Mouse (Mus musculus) heart, postnatal 14 days (tissue): ENCODE data around the gene Gm8439. TPM values are rescaled to one million over a fixed set of nuclear protein-coding genes. Genes with fewer than 3 reads are reported as not detected.
A peak's percentile ranks its signal among the peaks of the same experiment; 100 is the strongest.

Experiments used
- DNase-seq, 2 experiments: peaks; one replicate each; pipeline ENCODE4 v3.0.0; 2021 to 2022
- intact Hi-C: fragments of 180-260 bp; cut with DNase I; formaldehyde crosslinking; loops from one replicate; pipeline ENCODE4 v1.15.1; 2025
- total RNA-seq, 2 experiments: library from RNA; stranded (reverse); gene quantifications; 2 replicates each; pipeline ENCODE4 v1.2.3; 2021

Gm8439 gene
- total RNA-seq, 2 experiments from 2014 or later: not detected

DNA sequence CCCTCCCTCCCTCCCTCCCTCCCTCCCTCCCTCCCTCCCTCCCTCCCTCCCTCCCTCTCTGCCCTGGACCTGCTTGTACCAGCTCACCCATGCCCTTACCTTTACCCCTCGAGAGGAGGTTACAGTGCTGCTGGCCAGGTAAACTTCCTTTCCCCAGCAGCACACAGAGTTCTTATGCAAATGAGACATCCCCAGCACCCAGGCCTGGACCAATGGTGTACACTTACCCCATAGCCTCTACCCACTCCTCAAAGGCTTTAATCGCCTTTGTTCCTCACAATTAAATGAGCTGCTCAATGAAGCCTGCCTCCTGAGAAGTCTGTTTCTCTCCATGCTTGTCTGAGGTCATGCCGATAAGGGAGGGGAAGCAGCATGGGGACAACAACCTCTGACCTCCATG, 18.4 kb downstream of the Gm8439 start:
- intact Hi-C loops: no loop called here
- no peak for DNase-seq

DNA sequence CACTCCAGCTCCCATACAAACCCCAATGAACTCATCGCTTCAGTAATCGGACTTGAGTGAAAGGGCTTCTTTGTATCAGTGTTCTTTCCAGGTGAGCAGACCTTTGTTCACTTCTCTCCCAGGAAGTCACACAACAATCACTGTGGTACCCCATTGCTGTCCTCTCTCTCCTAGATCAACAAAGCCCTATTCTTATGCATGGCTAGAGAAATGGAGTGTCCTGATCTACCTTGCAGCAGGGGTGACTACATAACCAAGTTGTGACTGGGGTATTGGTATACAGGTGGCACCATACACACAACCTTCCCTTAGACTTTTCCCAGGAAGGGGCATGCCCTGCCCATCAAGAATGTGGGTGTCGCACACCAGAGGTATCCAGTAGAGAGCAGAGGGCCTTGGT, 22.5 kb downstream of the Gm8439 start:
- DNase-seq: no peak
- intact Hi-C loops: no loop called here

DNA sequence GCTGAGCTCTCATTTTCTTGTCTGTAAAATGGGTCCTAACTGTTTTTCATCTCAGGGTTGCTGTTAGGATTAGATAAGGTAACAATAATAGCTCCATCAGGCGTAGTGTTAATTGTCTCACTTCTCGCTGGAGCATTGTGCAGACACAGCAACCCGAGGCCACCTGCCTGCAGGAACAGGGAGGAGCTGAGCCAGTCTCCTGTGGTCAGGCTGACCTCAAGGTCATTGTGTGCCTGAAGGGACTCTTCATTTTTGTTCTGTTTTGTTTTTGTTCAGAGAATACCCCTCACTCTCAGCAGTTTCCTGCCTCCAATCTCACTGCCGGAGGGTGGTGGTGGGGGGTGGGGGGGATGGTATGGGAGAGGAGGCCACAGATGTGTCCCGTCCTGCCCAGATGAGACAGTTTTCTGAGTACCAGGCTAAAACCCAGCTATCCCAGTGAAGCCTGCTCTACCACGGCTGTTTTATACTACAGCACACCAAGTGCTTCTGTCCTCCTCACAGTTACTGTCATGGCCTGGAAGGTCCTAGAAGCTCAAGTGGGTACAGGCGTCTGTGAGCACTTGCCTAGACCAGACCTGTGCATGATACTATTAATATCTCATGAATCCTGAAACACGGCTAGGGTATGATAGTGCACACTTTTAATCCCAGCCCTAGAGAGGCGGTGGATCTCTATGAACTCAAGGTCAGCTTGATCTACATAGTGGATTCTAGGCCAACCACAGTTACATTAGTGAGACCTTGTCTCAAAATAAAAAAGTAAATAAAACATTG, 23.9 kb downstream of the Gm8439 start:
- intact Hi-C loops: no loop called here
- DNase-seq: peak; percentile 22 to 27

DNA sequence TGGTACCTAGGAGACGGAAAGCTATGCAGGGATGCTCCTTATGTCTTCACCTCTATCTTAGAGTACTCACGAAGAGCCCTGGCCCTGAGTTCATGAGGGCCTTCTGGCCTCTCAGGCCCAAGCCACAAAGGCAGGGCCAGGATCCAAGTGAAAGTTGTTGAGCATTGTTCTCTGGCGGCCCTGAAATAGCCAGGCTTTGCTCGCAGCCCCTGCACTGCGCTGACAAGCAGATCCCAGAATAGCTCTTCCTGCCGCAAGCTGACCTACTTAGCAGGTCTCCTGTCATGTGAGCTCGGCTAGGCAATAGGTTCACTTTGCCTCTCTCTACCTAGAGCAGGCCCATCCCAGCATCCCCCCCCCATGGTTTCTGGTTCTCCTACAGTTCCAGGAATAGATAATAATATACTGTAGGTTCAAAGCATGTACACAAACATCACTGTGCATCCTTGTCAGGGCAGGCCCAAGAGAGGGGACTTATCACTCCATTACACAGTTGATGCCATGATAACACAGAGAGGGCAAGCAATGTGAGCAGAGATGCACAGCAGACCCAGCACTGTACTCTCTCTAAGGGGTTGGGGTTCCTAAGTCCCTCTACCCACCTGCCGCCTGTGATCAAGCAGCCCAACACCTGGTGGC, 25.3 kb downstream of the Gm8439 start:
- intact Hi-C loops: no loop called here
- peak; percentile 73 to 79 for DNase-seq

DNA sequence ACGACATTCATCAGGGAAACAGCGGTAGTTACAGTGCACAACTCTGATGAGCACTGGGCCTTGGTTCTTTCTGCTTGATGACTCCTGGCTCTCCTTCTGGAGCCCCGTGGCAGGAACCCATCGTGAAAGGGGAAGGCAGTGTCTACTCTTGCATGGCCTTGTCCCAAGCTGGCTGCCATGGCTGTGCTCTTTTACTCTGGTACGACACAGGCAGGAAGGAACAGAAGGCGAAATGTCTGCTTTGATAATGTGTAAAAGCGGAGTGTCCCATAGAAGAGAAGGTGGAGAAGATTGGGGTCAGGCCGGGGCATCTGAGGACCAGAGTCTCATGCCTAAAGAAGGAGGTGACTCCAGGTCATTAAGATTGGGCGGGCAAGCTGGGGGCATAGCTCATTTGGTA, 26.1 kb downstream of the Gm8439 start:
- DNase-seq: peak in 1 of 2 experiments; percentile 10
- intact Hi-C loops: no loop called here

DNA sequence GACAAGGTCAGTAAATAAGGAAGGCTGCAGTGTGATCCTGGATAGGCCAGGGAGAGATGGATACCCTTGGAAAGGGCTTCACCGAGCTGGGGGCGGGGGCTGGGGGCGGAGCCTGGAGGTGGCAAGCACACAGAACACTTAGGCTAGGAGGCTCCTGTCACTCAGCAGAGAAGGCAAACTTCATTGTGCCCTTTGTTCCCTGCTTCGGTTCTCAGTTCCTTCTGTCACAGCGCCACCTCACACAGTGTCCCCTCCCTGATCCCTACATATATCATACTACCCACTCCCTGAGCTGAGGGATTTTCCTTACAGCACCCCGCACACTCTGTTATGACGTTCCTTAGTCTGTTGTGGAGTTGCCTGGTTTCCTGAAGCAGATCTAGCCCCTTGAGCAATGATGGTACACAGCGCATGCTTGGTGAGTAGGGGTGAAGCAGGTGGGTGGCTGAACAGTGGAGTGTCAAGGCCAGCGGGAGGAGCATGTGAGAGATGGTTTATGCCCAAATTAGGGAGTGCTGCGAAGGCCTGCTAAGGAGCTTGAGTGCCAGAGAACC, 27.1 kb downstream of the Gm8439 start:
- peak; percentile 39 to 66 for DNase-seq
- intact Hi-C loops: loop anchor here (2.0 kb wide), 1 partner anchor 53 kb away; no protein-coding TSS in a partner anchor

DNA sequence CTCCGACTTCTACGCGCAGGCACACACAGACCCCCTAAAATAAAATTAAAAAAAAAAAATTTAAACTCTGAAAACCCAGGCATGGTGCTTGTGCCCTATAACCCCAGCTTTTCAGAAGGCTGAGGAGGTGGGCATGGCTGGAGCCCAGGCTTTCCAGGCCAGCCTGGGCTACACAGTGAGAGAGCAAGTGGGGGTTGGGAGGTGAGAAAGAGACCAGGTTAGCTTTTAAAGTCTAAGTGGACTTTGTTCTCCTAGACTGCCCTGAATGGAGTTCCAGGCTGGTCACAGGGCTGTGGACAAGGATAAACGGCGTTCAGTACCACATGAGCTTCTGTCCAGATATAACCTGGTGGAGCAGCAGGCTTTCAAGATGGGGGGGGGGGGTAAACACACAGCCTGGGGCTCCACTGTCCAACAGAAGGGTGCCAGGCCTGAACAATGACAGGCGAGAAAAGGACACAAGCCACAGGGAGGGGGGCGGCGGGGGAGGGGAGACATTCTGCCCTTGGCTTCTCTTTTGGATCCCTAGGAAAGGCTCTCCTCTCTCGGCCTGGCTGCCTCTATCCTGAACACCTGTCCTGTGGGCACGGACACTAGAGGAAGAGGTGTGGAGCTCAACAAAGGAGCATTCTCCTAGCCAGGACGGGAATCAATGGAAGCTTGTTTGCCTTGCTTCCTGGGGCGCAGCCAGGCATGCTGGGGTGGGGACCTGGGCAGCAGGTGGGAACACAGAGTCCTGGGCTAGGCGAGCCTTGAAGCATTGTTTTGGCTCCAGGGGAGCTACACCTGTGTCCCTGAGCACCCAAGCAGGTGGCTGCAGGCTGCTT, 27.9 kb downstream of the Gm8439 start:
- intact Hi-C loops: loop anchor here (2.0 kb wide), 1 partner anchor 52 kb away; no protein-coding TSS in a partner anchor
- peak; percentile 14 to 29 for DNase-seq

DNA sequence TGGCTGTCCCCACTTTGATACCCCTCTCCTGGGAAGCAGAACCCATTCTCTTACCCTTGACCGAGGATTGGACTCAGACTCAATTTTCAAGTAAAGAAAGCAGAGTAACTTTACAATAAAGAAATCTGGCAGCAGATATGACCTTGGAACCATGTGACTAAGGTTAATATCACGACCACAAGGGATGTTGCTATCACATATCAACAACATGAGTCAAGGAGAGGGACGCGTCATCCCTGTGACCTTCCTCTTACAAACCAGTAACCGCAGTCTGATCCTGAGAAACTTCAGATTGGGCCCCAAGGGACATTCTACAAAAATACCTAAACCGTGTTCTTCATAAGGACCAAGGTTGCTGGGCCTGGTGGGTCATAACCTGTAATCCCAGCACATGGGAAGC, 39.2 kb downstream of the Gm8439 start:
- intact Hi-C loops: no loop called here
- DNase-seq: no peak

DNA sequence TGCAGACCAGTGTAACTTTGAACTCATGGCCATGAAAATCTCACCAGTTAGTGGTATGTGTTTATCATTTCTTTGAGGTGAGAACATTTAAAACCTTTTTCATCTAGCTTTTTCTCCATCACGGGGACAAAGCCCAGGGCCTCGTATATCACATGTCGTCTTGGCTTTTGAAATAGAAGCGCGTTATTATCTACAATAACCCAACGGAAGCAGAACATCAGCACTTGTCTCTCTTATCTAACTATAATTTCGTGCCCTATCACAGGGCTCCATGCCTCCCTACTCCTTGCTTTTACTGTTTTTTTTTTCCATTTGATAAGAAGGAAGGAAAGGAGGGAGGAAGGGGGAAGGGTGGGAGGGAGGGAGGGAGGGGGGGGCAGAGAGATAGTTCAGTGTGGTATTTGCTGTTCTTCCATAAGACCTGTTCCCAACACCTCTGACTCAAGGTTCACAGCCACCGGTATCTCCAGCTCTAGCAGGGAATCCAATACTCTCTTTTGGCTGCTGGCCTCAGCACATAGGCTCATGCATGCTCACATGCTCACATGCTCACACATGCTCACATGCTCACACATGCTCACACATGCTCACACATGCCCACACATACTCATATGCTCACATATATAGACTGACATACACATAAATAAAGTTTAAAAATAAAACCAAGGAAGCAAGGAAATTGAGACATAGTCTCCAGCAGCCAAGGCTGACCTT, 41.8 kb downstream of the Gm8439 start:
- DNase-seq: no peak
- intact Hi-C loops: no loop called here

DNA sequence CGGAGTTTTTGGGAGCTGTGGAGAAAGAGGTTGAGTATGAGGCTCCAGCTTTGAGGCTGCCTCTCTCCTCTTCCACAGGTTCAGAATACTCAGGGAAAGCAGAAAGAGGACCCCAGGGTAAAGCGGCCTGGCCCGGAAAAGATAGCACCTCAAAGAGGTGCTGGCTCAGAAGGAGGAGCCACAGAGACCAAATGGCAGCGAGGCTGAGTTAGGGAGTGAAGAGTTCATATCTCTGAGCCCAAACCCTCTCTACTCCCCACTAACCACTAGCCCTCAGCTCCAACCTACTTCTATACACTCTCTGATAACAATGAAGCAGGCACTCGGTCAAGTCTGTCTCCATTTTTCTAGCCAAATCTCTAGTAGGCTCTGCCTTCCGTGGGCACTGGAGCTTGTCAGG, 43.3 kb downstream of the Gm8439 start:
- intact Hi-C loops: no loop called here
- DNase-seq: no peak

DNA sequence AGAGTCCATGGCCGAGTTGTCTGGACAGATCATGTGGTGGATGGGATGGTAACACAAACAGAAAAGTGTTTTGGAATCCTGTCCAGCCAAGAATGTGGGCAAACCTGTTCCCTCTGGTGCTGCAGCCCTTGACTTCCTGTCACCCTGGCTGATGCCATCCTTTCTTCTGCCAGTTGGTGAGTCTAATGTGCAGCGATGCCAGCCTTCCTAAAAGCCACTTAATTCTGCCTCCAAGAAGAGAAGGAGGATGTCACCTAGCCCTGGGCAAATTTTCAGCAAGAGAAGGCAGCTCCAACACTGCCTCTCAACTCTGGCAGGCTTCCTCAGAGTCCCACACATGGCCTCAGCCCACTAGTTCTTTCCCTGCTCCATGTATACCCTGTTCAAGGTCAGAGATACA, 46.8 kb downstream of the Gm8439 start:
- intact Hi-C loops: no loop called here
- DNase-seq: no peak

DNA sequence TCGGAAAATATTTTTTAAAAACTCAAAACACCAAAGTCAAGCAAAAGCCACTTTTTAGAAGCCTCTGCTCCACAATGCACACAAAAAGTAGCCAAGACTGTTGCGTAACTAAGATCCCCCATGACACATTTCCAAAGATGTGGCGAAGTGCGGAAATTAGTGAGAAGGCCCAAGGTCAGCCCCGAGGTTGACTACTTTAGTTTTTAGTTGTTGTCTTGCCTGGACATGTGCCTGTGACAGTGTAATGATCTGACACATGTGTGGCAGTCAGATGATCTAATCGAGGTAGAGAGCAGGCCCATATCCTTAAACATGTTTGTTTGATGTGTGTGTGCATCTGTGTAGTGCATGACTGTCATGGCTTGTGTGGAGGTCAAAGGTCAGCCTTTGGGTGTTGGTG, 53.4 kb downstream of the Gm8439 start:
- no peak for DNase-seq
- intact Hi-C loops: no loop called here

DNA sequence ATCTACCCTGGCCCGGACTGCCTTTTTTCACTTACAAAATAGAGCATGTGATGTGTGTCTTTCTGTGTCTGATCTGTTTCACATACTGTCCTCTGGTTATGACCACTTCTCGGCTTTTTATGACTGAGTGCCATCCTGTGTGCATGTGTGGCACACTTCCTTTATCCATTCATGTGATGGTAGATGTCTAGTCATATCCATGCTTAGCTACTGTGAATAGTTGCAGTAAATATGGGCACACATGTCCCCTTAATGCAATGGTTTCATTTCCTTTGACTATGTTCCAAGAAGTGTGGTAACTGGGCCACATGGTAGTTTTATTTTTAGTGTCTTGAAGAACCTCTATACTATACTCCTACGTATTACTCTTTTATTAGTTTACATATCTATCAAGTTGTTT, 55.4 kb downstream of the Gm8439 start:
- intact Hi-C loops: no loop called here
- DNase-seq: no peak

DNA sequence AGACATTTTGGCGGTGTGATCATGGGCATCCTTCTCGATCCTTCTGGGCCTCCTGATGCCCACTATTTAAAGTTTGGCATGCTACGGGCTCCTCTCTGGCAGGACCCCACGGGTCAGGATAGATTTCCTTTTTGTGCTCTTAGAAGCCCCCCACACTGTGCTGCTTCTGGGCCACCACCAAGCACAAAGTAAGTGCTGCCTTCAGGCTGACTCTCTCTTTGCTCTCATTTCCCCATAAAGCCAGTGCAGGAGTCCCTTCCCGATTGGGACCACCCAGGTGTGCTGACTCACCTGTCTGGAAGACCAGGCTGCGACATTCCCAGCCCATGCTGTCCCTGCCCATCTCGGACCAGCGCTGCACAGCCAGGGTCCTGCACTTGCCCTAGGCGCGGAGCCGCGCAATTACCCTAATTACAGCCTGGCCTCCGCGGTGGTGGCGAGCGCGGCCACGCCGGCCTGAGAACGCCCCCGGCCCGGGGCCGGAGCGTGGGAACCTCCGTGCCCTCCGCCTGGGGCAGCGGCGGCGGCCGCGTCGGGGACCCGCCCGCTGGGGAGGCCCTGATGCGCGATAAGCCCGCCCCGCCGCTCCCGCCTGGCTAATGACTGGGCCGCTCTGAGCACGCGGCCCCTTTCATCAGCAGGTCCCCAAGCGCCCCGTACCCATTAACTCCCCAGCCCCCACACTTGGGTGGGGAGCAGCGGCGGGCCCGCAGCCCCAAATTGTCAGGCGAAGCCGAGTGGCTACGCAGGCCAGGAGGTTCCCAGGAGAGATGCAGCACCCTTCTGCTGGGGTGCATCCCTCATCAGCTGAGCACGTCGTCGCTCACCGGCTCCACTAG, 61.0 kb downstream of the Gm8439 start:
- peak; percentile 12 to 13 for DNase-seq
- intact Hi-C loops: no loop called here

DNA sequence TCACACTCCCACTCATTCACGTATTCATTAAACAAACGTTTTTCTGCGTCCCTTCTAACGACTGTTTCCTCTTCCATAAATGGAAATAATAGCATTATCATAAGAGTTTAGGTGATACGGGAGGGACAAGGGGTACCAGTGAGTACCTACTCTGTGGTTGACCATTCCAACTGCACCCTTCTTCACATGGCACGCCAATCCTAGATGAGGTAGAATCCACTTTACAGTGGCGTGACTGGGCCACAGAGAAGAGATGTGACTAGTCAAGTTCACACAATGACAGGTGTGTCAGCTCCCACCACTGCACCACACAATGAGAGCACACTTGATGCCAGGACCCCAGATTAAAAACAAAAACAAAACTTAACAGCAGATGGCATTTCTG, 61.7 kb downstream of the Gm8439 start:
- intact Hi-C loops: no loop called here
- no peak for DNase-seq

DNA sequence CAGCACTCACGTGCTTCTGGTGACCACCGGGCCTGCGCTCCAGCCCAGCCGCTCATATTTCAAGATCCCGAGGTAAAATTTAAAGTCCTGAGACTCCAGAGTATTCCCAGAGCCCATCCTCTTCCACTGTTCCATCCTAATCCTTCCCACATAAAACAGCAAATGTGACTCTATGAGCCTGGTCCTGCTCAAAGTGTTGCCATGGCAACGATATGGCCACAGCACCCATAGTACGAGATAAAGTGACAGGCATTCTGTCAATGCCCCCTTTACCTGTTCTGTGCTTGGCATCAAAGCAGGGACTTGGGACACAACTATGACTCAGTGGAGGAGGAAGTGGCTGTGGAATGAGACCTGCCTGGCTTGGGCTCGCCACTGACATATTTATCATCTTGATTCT, 67.4 kb downstream of the Gm8439 start:
- no peak for DNase-seq
- intact Hi-C loops: no loop called here
